Mouse (Mus musculus) CD8-positive naive resting alpha-beta T cell, adult 57 days (primary cell): ENCODE data around the gene Vmn1r14. TPM values are rescaled to one million over a fixed set of nuclear protein-coding genes. Genes with fewer than 3 reads are reported as not detected.

ENCODE experiments used
- total RNA-seq: library from RNA; stranded (reverse); gene quantifications from one replicate; pipeline ENCODE4 v1.2.4, GENCODE M21; 2023

Vmn1r14 gene
- total RNA-seq = not detected

DNA sequence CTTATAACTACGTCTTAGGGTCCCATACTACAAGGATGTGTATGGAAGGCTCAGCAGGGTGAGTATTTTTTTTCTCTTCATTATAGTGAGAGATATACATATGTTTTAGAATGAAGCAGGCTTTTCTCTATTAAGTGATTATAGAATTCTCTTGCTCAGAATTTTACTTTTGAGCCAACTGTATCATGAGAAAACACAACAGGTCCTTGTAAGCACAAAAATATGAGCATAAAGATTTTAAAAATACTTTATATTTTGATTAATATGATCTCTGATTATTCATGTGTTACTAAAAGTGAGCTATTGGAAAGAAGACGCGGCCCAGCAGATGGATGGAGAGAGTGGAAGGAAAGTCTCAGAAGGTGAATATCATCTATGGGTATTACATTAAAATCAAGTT is at the start of gene Vmn1r14:
Vmn1r14 (plus strand) TSS at position 301 of the 400 bp plus-strand sequence.

DNA sequence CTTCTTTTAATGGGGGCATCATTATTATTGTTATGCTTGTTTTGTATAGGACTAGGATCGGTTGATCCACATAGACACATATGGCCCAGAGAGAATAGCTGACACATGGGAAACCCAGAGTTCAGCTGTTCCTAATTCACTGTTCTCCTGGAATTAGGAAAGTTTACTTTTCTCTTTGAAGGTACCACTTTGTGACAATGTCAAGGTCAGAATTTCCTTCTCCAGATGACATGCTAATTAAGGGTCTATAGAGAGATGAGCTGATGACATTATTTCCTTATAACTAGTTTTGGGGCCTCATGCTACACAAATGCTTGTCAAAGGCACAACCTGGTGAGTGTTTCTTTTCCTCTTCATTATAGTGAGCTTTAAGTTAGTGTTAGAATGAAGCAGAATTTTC is 28.5 kb upstream of the Vmn1r14 start, which contains the start of gene Vmn1r13:
Vmn1r13 (plus strand) TSS at position 301 of the 400 bp plus-strand sequence.

DNA sequence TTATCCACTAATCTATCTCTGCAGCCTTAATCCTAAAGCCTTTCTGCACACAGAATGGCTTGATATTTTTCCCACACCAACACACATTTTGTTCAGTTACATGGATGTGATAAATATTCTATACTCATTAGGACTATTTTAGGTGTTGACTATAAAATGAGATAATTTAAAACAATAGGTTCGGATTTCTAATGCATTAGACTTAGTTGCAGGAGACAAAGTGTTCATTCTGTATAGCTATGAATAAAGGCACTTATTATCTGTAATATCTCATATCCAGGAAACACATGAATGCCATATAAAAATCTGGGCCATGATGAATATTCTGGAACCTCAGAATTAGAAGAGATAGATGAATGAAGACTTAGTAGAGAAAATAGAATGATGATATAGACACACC is 26.2 kb downstream of the Vmn1r14 start, which contains the start of gene Vmn1r15:
Vmn1r15 (plus strand) TSS at position 301 of the 400 bp plus-strand sequence.

Other genes starting within 250 kb of the Vmn1r14 start
- gene Vmn1r6, start 234.4 kb upstream of the Vmn1r14 start, total RNA-seq = not detected
- gene Vmn1r7, start 206.4 kb upstream of the Vmn1r14 start, total RNA-seq = not detected
- not detected for gene Vmn1r8, start 199.4 kb upstream of the Vmn1r14 start, total RNA-seq
- gene Vmn1r9, start 164.9 kb upstream of the Vmn1r14 start, total RNA-seq = not detected
- gene Vmn1r10, start 122.2 kb upstream of the Vmn1r14 start, total RNA-seq = not detected
- not detected for gene Vmn1r11, start 98.2 kb upstream of the Vmn1r14 start, total RNA-seq
- gene Vmn1r12, start 74.8 kb upstream of the Vmn1r14 start, total RNA-seq = 0.06 TPM
- not detected for gene Vmn1r13, start 28.4 kb upstream of the Vmn1r14 start, total RNA-seq
- not detected for gene Vmn1r15, start 26.3 kb downstream of the Vmn1r14 start, total RNA-seq
- not detected for gene Vmn1r16, start 97.8 kb downstream of the Vmn1r14 start, total RNA-seq
- not detected for gene Vmn1r17, start 132.0 kb downstream of the Vmn1r14 start, total RNA-seq
- not detected for gene Vmn1r18, start 164.1 kb downstream of the Vmn1r14 start, total RNA-seq
- gene Vmn1r19, start 172.1 kb downstream of the Vmn1r14 start, total RNA-seq = not detected
- not detected for gene Vmn1r20, start 197.2 kb downstream of the Vmn1r14 start, total RNA-seq